Mouse (Mus musculus) heart, adult 2 months (tissue): ENCODE results near the gene Stk38.

ENCODE experiments used
- CTCF ChIP-seq: fragments of 200-600 bp; IDR thresholded peaks from 2 replicates; pipeline ENCODE4 v1.8.1; 2022; ENCODE audit warnings: antibody characterized with exemption, mild to moderate bottlenecking, moderate library complexity
- EP300 ChIP-seq: fragments of 200-500 bp; IDR thresholded peaks from 2 replicates; pipeline ENCODE4 v1.6.1; 2011; ENCODE audit warnings: low read depth, low read length, control low read depth; ENCODE audit not compliant: insufficient read depth
- POLR2A ChIP-seq: fragments of 200-500 bp; IDR thresholded peaks from 2 replicates; pipeline ENCODE4 v1.6.1; 2011; ENCODE audit warnings: mild to moderate bottlenecking, low read depth, low read length, control low read depth; ENCODE audit not compliant: insufficient read depth

DNA sequence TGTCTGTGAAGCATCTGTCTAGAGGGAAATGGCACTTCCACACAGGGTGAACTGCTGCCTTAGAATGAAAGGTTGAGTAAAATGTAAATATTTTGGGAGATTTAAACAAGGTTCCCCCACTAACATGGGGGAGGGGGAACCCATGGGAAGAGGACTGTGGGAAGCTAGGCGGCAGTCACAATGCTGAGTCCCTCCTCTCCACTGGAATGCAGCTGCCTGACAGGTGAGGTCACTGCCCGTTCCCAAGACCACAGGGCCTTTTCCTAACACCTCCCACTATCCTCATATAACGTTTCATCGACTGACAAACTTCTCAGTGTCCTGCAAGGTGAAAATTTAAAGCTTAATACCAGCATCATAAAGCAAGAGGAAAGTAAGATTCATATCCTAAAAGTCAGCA, 25.2 kb downstream of the Stk38 start:
- no peak for TF ChIP-seq CTCF
- TF ChIP-seq POLR2A = no peak
- no peak for TF ChIP-seq EP300
